Mouse (Mus musculus) intestine, postnatal 0 days (tissue): ENCODE measurements around the gene Glo1. TPM values are rescaled to one million over a fixed set of nuclear protein-coding genes. Genes with fewer than 3 reads are reported as not detected.

ENCODE experiments used
- ATAC-seq: fragments of 200-750 bp; cut with Nextera tagmentation; 2 replicates; pipeline ENCODE4 v1.8.0; 2017; ENCODE audit warnings: mild to moderate bottlenecking, moderate TSS enrichment, moderate library complexity
- H3K27ac ChIP-seq: fragments of 300-500 bp; sonication (generic); 2 replicates; pipeline ENCODE4 v1.5.1; 2014; ENCODE audit warnings: mild to moderate bottlenecking, low read depth, low read length, moderate library complexity
- H3K27me3 ChIP-seq: fragments of 300-500 bp; sonication (generic); replicated peaks from 2 replicates; pipeline ENCODE4 v1.6.1; 2014; ENCODE audit warnings: low read length, mixed read lengths; ENCODE audit not compliant: control insufficient read depth, insufficient read depth
- H3K36me3 ChIP-seq: fragments of 300-500 bp; sonication (generic); 2 replicates; pipeline ENCODE4 v1.6.1; 2014; ENCODE audit warnings: mild to moderate bottlenecking, moderate library complexity; ENCODE audit not compliant: control insufficient read depth, insufficient read depth
- H3K4me1 ChIP-seq: fragments of 300-500 bp; sonication (generic); replicated peaks from 2 replicates; pipeline ENCODE4 v1.6.1; 2014; ENCODE audit warnings: antibody characterized with exemption, low read length, mixed read lengths; ENCODE audit not compliant: control insufficient read depth, insufficient read depth
- H3K4me2 ChIP-seq: fragments of 300-500 bp; sonication (generic); replicated peaks from 2 replicates; pipeline ENCODE4 v1.6.1; 2014; ENCODE audit warnings: low read depth, mild to moderate bottlenecking, moderate library complexity
- H3K4me3 ChIP-seq: fragments of 300-500 bp; sonication (generic); 2 replicates; pipeline ENCODE4 v1.5.1; 2014; ENCODE audit warnings: low read depth, low read length
- H3K9ac ChIP-seq: fragments of 300-500 bp; sonication (generic); 2 replicates; pipeline ENCODE4 v1.6.1; 2014; ENCODE audit warnings: mild to moderate bottlenecking, low read depth, low read length
- H3K9me3 ChIP-seq: fragments of 300-500 bp; sonication (generic); 2 replicates; pipeline ENCODE4 v1.6.1; 2016; ENCODE audit warnings: mixed run types; ENCODE audit not compliant: control insufficient read depth
- CTCF ChIP-seq: sonication (generic); IDR thresholded peaks from 2 replicates; pipeline ENCODE4 v1.5.1; 2016; ENCODE audit warnings: low read depth, mild to moderate bottlenecking, control low read depth, antibody characterized with exemption, moderate library complexity
- WGBS: fragments of 180-500 bp; shearing (Covaris S2); extraction: QIAGEN DNeasy Blood & Tissue Kit; methylation state at CpG from one replicate; pipeline ENCODE4 v1.1.7; 2014; 5-methylcytosine and 5-hydroxymethylcytosine counted together
- polyA plus RNA-seq: library from polyadenylated mRNA; unstranded; fragments of >200 nt; fragmentation: Nextera tagmentation; extraction: Ambion mirVana; gene quantifications from 2 replicates; pipeline ENCODE4 v1.2.1, GENCODE M21; 2015

The Glo1 gene
- polyA plus RNA-seq, 1 experiment from 2014 or later: 176 TPM

GRCm38 (mm10) chr17:30556512-30556911, 70.2 kb downstream of the Glo1 start:
- no peak overlapping the region for H3K9ac ChIP-seq
- ATAC-seq: 0 out of 2 replicates have a peak, but pooled peaks have one; percentile 37
- no peak overlapping the region for H3K4me2 ChIP-seq
- no peaks in the 10 kb centered on the region for H3K9me3 ChIP-seq
- whole genome bisulfite sequencing: 61% methylated on average over 3 of the region's 3 CpGs
- no peaks in the 10 kb centered on the region for H3K4me1 ChIP-seq
- no peak overlapping the region for H3K27ac ChIP-seq
- no peaks in the 10 kb centered on the region for H3K36me3 ChIP-seq
- no peak for TF ChIP-seq CTCF
- no peaks in the 10 kb centered on the region for H3K27me3 ChIP-seq
- no peak overlapping the region for H3K4me3 ChIP-seq

DNA sequence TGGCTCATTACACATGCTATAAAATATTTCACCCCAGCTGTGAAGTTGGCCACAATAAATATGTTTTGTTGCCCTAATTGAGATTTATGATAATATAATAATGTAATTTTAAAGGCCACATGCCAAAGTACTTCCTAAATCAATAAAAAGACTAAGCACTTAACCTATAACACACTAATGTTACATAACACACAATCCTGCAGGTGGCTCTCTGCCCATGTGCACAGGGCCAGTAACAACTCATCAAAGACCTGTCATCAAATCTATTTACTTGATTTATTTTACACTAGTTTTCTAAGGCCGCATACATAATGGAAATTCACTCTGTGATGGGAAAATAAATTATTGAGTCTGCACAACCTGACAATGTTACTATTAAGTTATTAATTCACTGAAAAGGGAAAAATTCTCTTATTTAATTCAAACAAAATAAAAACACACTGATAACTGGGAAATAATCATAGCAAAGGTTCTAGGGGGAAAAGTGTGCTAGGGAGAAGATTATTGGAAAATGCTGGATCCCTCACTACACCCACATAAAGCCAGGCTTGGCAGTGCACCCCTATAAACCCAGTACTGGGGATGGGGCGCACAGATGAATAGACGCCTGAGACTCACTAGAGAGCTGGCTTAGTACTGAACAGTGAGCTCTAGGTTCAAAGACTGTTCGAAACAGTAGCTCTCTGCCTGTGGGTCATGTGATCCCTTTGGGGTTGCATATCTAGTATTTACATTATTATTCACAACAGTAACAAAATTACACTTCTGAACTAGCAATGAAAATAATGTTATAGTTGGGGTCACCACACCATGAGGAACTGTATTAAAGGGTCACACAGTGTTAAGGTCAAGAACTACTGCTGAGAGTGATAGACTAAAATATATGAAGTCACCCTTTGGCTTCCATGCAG, 73.4 kb downstream of the Glo1 start:
- WGBS: 79% methylated on average over 4 of the region's 4 CpGs
- peak; percentile 54; the same call in 1 of the 2 replicates for ATAC-seq
- no peak overlapping the region for H3K27ac ChIP-seq
- no peaks in the 10 kb centered on the region for H3K9me3 ChIP-seq
- no peak overlapping the region for H3K4me2 ChIP-seq
- peak; percentile 25; the same call in 1 of the 2 replicates for TF ChIP-seq CTCF
- no peak overlapping the region for H3K4me3 ChIP-seq
- H3K4me1 ChIP-seq: 0 out of 2 replicates have a peak, but pooled peaks cover 3% of the 10 kb centered on the region
- no peaks in the 10 kb centered on the region for H3K36me3 ChIP-seq
- no peak overlapping the region for H3K9ac ChIP-seq
- no peaks in the 10 kb centered on the region for H3K27me3 ChIP-seq

DNA sequence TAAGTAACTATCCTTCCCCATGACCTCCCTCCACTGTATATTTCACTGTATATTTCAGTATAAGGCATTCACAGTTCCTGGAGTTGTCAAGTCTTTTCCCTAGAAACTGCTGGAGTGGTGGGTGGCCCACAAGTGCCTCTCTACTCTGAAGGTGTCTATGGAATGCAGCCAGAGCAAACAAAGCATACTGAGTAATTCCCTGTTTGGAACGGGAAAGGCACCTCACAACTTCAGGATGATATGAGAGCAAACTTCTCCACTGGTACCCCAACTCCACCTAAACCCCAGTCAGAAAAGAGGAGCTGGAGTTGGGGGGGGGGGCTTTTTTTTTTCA, 75.9 kb downstream of the Glo1 start:
- Histone ChIP-seq H3K9ac (no peak overlapping the region), H3K4me3 (no peak overlapping the region), H3K27me3 (no peaks in the 10 kb centered on the region), H3K4me1 (0 out of 2 replicates have a peak, but pooled peaks cover 3% of the 10 kb centered on the region), H3K36me3 (no peaks in the 10 kb centered on the region), H3K9me3 (no peaks in the 10 kb centered on the region), H3K4me2 (no peak overlapping the region), H3K27ac (no peak overlapping the region)
- TF ChIP-seq CTCF: no peak
- 30% methylated on average over 1 of the region's 1 CpGs for WGBS
- no peak for ATAC-seq

GRCm38 (mm10) chr17:30549899-30550773, 76.5 kb downstream of the Glo1 start:
- WGBS: 58% methylated on average over 9 of the region's 9 CpGs
- TF ChIP-seq CTCF: no peak
- H3K27ac ChIP-seq: no peak overlapping the region

DNA sequence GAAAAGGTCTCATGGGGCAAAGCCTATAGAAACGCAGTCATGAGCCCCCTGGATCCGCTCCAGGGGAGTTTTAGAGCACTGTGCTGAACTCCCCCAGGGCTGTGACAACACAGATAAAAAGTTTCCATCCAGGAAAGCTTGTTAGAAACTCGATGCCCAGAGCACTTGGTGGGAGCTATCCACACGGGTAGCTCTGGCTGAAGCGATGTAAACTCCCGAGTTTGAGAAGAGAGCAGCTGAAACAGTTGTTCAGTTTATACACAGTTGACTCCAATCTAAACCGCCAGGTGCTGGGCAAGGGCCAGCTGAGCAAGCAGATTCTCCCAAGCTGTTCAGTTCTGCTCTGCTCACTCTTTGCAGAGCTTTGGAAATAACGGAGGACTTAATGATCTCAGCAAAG, 87.6 kb downstream of the Glo1 start:
- no peaks in the 10 kb centered on the region; the same call in 1 of the 2 replicates for H3K36me3 ChIP-seq
- no peak overlapping the region for H3K4me2 ChIP-seq
- TF ChIP-seq CTCF: peak; percentile 26
- WGBS: 42% methylated on average over 8 of the region's 8 CpGs
- no peaks in the 10 kb centered on the region for H3K27me3 ChIP-seq
- H3K9ac ChIP-seq: no peak overlapping the region
- ATAC-seq: no peak
- H3K9me3 ChIP-seq: no peaks in the 10 kb centered on the region
- H3K4me1 ChIP-seq: no peaks in the 10 kb centered on the region
- no peak overlapping the region for H3K4me3 ChIP-seq
- no peak overlapping the region for H3K27ac ChIP-seq

More at GRCm38 (mm10) chr17:30549899-30550773, 76.5 kb downstream of the Glo1 start:
- no peak overlapping the region for H3K9ac ChIP-seq
- no peak overlapping the region for H3K4me3 ChIP-seq
- ATAC-seq: no peak
- H3K4me1 ChIP-seq: 0 out of 2 replicates have a peak, but pooled peaks cover 3% of the 10 kb centered on the region
- no peaks in the 10 kb centered on the region for H3K36me3 ChIP-seq
- H3K4me2 ChIP-seq: no peak overlapping the region
- no peaks in the 10 kb centered on the region for H3K9me3 ChIP-seq
- no peaks in the 10 kb centered on the region for H3K27me3 ChIP-seq

DNA sequence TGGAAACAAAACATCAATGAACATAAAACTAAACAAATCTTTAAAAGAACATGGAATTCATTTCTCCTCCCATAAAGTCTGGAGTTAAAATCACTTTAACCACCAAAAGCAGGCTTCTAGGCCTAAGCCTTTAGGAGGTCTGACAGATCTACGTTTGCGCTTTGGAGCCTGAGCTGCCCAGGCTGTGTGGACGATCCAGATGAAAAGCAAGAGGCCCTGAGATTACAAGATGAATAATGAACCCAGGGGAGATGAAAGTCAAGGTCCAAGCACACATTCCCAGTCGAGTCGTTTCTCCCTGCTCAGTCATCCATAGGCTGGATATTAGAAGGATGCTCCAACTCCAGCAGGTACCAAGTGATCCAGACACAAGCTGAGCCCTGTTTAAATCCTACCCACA, 90.0 kb downstream of the Glo1 start:
- no peak for TF ChIP-seq CTCF
- H3K36me3 ChIP-seq: no peaks in the 10 kb centered on the region; the same call in 1 of the 2 replicates
- 66% methylated on average over 5 of the region's 5 CpGs for WGBS
- no peaks in the 10 kb centered on the region for H3K9me3 ChIP-seq
- H3K4me2 ChIP-seq: no peak overlapping the region
- ATAC-seq: no peak
- H3K9ac ChIP-seq: no peak overlapping the region
- H3K4me3 ChIP-seq: no peak overlapping the region
- no peaks in the 10 kb centered on the region for H3K27me3 ChIP-seq
- H3K4me1 ChIP-seq: no peaks in the 10 kb centered on the region
- H3K27ac ChIP-seq: no peak overlapping the region

Other genes with a start within 250 kb of the Glo1 start
- gene Btbd9, start 50.4 kb downstream of the Glo1 start, polyA plus RNA-seq: 35.9 and 42.6 TPM in 2 replicates
- 0.35 and 0.72 TPM in 2 replicates for gene Dnah8, start 2.5 kb downstream of the Glo1 start, polyA plus RNA-seq